Mouse (Mus musculus) heart, adult 8-10 months (tissue): ENCODE results near the gene Gabrg1. TPM values are rescaled to one million over a fixed set of nuclear protein-coding genes. Genes with fewer than 3 reads are reported as not detected.

Experiments used
- DNase-seq: peaks from one replicate; pipeline ENCODE4 v3.0.0; 2022; ENCODE audit warnings: low spot score
- total RNA-seq, 4 experiments: library from RNA; stranded (reverse); gene quantifications; 2 replicates each; pipeline ENCODE4 v1.2.4; 2022

Gabrg1 gene
- not detected for total RNA-seq

- DNase-seq, result no peak
These were observed at the start of gene Gabrg1 for GRCm38 (mm10) chr5:70842192-70843095. Gene Gabrg1, minus strand, starts transcription at chr5:70842617.

- DNase-seq, result no peak
These were observed 41.6 kb upstream of the Gabrg1 start for GRCm38 (mm10) chr5:70884026-70884425.

- DNase-seq, result no peak
These were observed 27.7 kb upstream of the Gabrg1 start for GRCm38 (mm10) chr5:70870081-70870480.

- DNase-seq, result no peak
These were observed 798 bp upstream of the Gabrg1 start for GRCm38 (mm10) chr5:70843096-70843734.

GRCm38 (mm10) chr5:70818681-70819080 lies 23.7 kb downstream of the Gabrg1 start:
- no peak for DNase-seq

GRCm38 (mm10) chr5:70736156-70736555 lies 106.3 kb downstream of the Gabrg1 start:
- no peak for DNase-seq

- no peak for DNase-seq
These were observed 138.1 kb downstream of the Gabrg1 start for GRCm38 (mm10) chr5:70704361-70704760.
